Mouse (Mus musculus) heart, embryonic 13.5 days (tissue): ENCODE measurements around the gene Ncl. TPM values are rescaled to one million over a fixed set of nuclear protein-coding genes. Genes with fewer than 3 reads are reported as not detected.

Experiments
- ATAC-seq: fragments of 200-750 bp; cut with Nextera tagmentation; 2 replicates; pipeline ENCODE4 v1.8.0; 2017; ENCODE audit warnings: moderate TSS enrichment; ENCODE audit not compliant: insufficient number of reproducible peaks, low FRiP score, low TSS enrichment; ENCODE audit errors: extremely low read depth
- H3K27ac ChIP-seq: fragments of 300-500 bp; sonication (generic); replicated peaks from 2 replicates; pipeline ENCODE4 v1.5.1; 2015; ENCODE audit warnings: moderate library complexity, mild to moderate bottlenecking, inconsistent platforms
- H3K27me3 ChIP-seq: fragments of 300-500 bp; sonication (generic); replicated peaks from 2 replicates; pipeline ENCODE4 v1.6.1; 2015; ENCODE audit warnings: mild to moderate bottlenecking, inconsistent platforms
- H3K36me3 ChIP-seq: fragments of 300-500 bp; sonication (generic); 2 replicates; pipeline ENCODE4 v1.6.1; 2015; ENCODE audit warnings: mild to moderate bottlenecking, inconsistent platforms
- H3K4me1 ChIP-seq: fragments of 300-500 bp; sonication (generic); 2 replicates; pipeline ENCODE4 v1.6.1; 2015; ENCODE audit warnings: inconsistent platforms
- H3K4me2 ChIP-seq: fragments of 300-500 bp; sonication (generic); 2 replicates; pipeline ENCODE4 v1.6.1; 2015; ENCODE audit warnings: inconsistent platforms, mild to moderate bottlenecking, moderate library complexity
- H3K4me3 ChIP-seq: fragments of 300-500 bp; sonication (generic); 2 replicates; pipeline ENCODE4 v1.5.1; 2015; ENCODE audit warnings: moderate library complexity, mild to moderate bottlenecking, inconsistent platforms
- H3K9ac ChIP-seq: fragments of 300-500 bp; sonication (generic); 2 replicates; pipeline ENCODE4 v1.6.1; 2015; ENCODE audit warnings: inconsistent platforms, mild to moderate bottlenecking, moderate library complexity
- H3K9me3 ChIP-seq: fragments of 300-500 bp; sonication (generic); 2 replicates; pipeline ENCODE4 v1.6.1; 2016; ENCODE audit warnings: inconsistent platforms
- WGBS: fragments of 180-500 bp; shearing (Covaris S2); methylation state at CpG from one replicate; pipeline ENCODE4 v1.1.7; 2015; ENCODE audit warnings: mixed read lengths; 5-methylcytosine and 5-hydroxymethylcytosine counted together
- microRNA-seq: library from miRNA; unstranded; fragments of <30 nt; microRNA quantifications from one replicate; pipeline ENCODE4, GENCODE M21; 2016
- polyA plus RNA-seq: library from polyadenylated mRNA; unstranded; fragments of >200 nt; fragmentation: Nextera tagmentation; extraction: Ambion mirVana; gene quantifications from 2 replicates; pipeline ENCODE4 v1.2.1, GENCODE M21; 2015

The Ncl gene
- polyA plus RNA-seq, 1 experiment from 2014 or later = 247 TPM

GRCm38 (mm10) chr1:86300731-86301130 is 58.5 kb downstream of the Ncl start:
- WGBS = 53% methylated on average over 7 of the region's 7 CpGs

GRCm38 (mm10) chr1:86300093-86300492 is 59.1 kb downstream of the Ncl start:
- Histone ChIP-seq H3K27me3 (peaks cover 52% of the 10 kb centered on the region), H3K27ac (no peak overlapping the region), H3K9ac (no peak overlapping the region), H3K4me3 (no peak overlapping the region), H3K4me2 (no peak overlapping the region), H3K4me1 (peaks cover 23% of the 10 kb centered on the region), H3K9me3 (no peaks in the 10 kb centered on the region), H3K36me3 (no peaks in the 10 kb centered on the region)
- no peak for ATAC-seq
- WGBS = 34% methylated on average over 2 of the region's 2 CpGs

More at GRCm38 (mm10) chr1:86300731-86301130, 58.5 kb downstream of the Ncl start:
- Histone ChIP-seq H3K27ac (no peak overlapping the region), H3K9me3 (no peaks in the 10 kb centered on the region), H3K4me2 (no peak overlapping the region), H3K9ac (no peak overlapping the region), H3K27me3 (peaks cover 58% of the 10 kb centered on the region), H3K36me3 (no peaks in the 10 kb centered on the region), H3K4me1 (peaks cover 23% of the 10 kb centered on the region), H3K4me3 (no peak overlapping the region)
- no peak for ATAC-seq

Small RNAs within 50 kb of the gene (microRNA-seq; reads per million reads assigned to microRNA genes)
- 17.7 reads per million, percentile 34 among the genes with 10 or more reads in this experiment for gene mmu-mir-3535

Other genes starting within 250 kb of the Ncl start
- 0.20 and 0.39 TPM in 2 replicates for gene Htr2b, start 247.4 kb downstream of the Ncl start, polyA plus RNA-seq
- gene Gm21972, start 225.8 kb downstream of the Ncl start, polyA plus RNA-seq = 0.28 TPM in 1 of 2 replicates, not detected in the other
- 12.9 and 13.7 TPM in 2 replicates for gene Armc9, start 204.6 kb downstream of the Ncl start, polyA plus RNA-seq
- gene B3gnt7, start 56.6 kb downstream of the Ncl start, polyA plus RNA-seq = 3.2 and 4.5 TPM in 2 replicates
- not detected in 2 replicates for gene Nmur1, start 66.8 kb upstream of the Ncl start, polyA plus RNA-seq
- not detected in 2 replicates for gene Tex44, start 66.9 kb upstream of the Ncl start, polyA plus RNA-seq
- 929 and 934 TPM in 2 replicates for gene Ptma, start 167.3 kb upstream of the Ncl start, polyA plus RNA-seq
- gene Pde6d, start 223.2 kb upstream of the Ncl start, polyA plus RNA-seq = 60.4 and 66.9 TPM in 2 replicates
- gene Cops7b, start 223.5 kb upstream of the Ncl start, polyA plus RNA-seq = 26.9 and 28.2 TPM in 2 replicates